Mouse (Mus musculus): ENCODE results near the gene Tmem30a. TPM values are rescaled to one million over a fixed set of nuclear protein-coding genes. Genes with fewer than 3 reads are reported as not detected.

The Tmem30a gene
- polyA plus RNA-seq, 1 experiment from 2014 or later: 95.1 TPM

DNA sequence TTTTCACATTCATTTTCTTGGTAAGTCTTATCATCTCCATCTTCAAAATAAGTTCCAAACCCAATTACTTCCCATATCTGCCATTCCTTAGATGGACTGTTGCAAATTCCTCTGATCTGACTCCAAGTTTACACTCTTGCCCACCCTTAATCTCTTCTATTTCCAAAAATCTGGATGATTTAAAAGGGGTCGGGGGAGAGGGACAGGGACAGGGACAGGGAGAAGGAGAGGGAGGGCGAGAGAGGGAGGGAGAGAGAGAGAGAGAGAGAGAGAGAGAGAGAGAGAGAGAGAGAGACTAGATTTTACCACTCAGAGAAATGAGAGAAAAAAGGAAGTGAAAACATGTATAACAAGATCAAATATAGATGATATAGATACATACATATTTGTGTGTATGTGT lies 30.5 kb upstream of the Tmem30a start:
- no peak overlapping the region for H3K4me2 ChIP-seq (replicated peaks; ENCODE audit: low read depth, low read length)
- H3K27me3 ChIP-seq (ENCODE audit: control insufficient read depth, insufficient read depth, low read length): no peaks in the 10 kb centered on the region
- DNase-seq (ENCODE audit: low spot score) (no peak), ATAC-seq (ENCODE audit: low FRiP score) (peak; percentile 66)
- no peak overlapping the region for H3K4me3 ChIP-seq (ENCODE audit: low read depth, low read length)
- no peak overlapping the region for H3K27ac ChIP-seq (ENCODE audit: low read depth, low read length)
- H3K9ac ChIP-seq (ENCODE audit: low read depth, low read length): no peak overlapping the region
- peaks cover under 1% of the 10 kb centered on the region; the same call in 1 of the 2 replicates for H3K9me3 ChIP-seq (ENCODE audit: control insufficient read depth, low read length)
- 41% methylated on average over 2 of the region's 2 CpGs for WGBS
- H3K36me3 ChIP-seq (ENCODE audit: control insufficient read depth, insufficient read depth, low read length): peaks cover 6% of the 10 kb centered on the region
- H3K4me1 ChIP-seq (replicated peaks; ENCODE audit: control insufficient read depth, insufficient read depth, low read length): no peaks in the 10 kb centered on the region

DNA sequence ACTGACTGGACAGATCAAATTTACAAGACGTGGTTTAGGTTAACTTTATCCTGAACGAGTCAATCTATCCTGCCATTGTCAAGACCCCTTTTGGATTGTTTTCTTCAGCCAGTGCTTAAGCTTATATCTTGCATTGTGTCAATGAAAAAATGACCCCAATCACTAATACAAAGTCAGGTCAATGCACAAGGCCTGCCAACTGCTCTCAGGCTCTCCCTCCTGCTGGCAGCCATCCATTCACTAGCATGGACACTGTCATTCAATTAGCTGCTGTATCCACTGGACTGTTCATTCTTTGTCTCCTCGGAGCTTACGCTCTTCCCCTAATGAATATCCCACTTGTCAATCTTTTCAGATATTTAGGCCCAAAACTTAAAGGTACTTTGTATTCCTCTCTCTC lies 30.1 kb upstream of the Tmem30a start:
- peak; percentile 66 for DNase-seq (ENCODE audit: low spot score)
- 34% methylated on average over 4 of the region's 4 CpGs for WGBS
- Histone ChIP-seq H3K4me1 (replicated peaks; ENCODE audit: control insufficient read depth, insufficient read depth, low read length) (no peaks in the 10 kb centered on the region), H3K4me2 (replicated peaks; ENCODE audit: low read depth, low read length) (no peak overlapping the region), H3K27ac (ENCODE audit: low read depth, low read length) (no peak overlapping the region), H3K27me3 (ENCODE audit: control insufficient read depth, insufficient read depth, low read length) (no peaks in the 10 kb centered on the region), H3K36me3 (ENCODE audit: control insufficient read depth, insufficient read depth, low read length) (peaks cover 10% of the 10 kb centered on the region), H3K9me3 (ENCODE audit: control insufficient read depth, low read length) (peaks cover 2% of the 10 kb centered on the region; the same call in 1 of the 2 replicates), H3K4me3 (ENCODE audit: low read depth, low read length) (no peak overlapping the region), H3K9ac (ENCODE audit: low read depth, low read length) (no peak overlapping the region)
- ATAC-seq (ENCODE audit: low FRiP score): peak; percentile 89

DNA sequence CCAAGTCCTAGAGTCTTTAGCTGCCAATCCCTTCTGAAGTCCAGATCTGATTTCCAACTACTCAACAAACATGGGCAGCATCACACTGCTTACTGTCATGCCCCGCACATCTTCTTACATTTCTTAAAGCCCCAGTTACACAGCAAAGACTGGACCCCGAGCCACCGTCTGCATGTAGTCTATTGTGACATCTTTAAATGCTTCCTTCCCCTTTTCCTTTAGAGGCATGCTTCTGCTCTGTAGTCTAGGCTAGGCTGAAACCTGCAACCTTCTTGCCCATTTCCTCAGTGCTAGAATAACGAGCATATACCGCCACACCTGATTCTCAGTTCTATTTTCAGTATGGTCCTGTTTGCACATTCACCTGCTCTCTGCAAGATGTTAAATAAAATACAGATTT lies 23.2 kb upstream of the Tmem30a start:
- ATAC-seq (ENCODE audit: low FRiP score) (no peak), DNase-seq (ENCODE audit: low spot score) (no peak)
- Histone ChIP-seq H3K27me3 (ENCODE audit: control insufficient read depth, insufficient read depth, low read length) (no peaks in the 10 kb centered on the region), H3K4me1 (replicated peaks; ENCODE audit: control insufficient read depth, insufficient read depth, low read length) (no peaks in the 10 kb centered on the region), H3K4me2 (replicated peaks; ENCODE audit: low read depth, low read length) (no peak overlapping the region), H3K9me3 (ENCODE audit: control insufficient read depth, low read length) (peaks cover 2% of the 10 kb centered on the region; the same call in 1 of the 2 replicates), H3K9ac (ENCODE audit: low read depth, low read length) (no peak overlapping the region), H3K36me3 (ENCODE audit: control insufficient read depth, insufficient read depth, low read length) (peaks cover 18% of the 10 kb centered on the region), H3K27ac (ENCODE audit: low read depth, low read length) (no peak overlapping the region), H3K4me3 (ENCODE audit: low read depth, low read length) (no peak overlapping the region)
- 90% methylated on average over 5 of the region's 5 CpGs for WGBS

GRCm38 (mm10) chr9:79816013-79816412 lies 22.7 kb upstream of the Tmem30a start:
- no peak for ATAC-seq (ENCODE audit: low FRiP score)
- WGBS: 94% methylated on average over 11 of the region's 11 CpGs
- no peak overlapping the region for H3K27ac ChIP-seq (ENCODE audit: low read depth, low read length)
- no peak overlapping the region for H3K4me2 ChIP-seq (replicated peaks; ENCODE audit: low read depth, low read length)
- no peak overlapping the region for H3K9ac ChIP-seq (ENCODE audit: low read depth, low read length)
- H3K27me3 ChIP-seq (ENCODE audit: control insufficient read depth, insufficient read depth, low read length): no peaks in the 10 kb centered on the region
- H3K9me3 ChIP-seq (ENCODE audit: control insufficient read depth, low read length): peaks cover 2% of the 10 kb centered on the region; the same call in 1 of the 2 replicates
- peaks cover 18% of the 10 kb centered on the region for H3K36me3 ChIP-seq (ENCODE audit: control insufficient read depth, insufficient read depth, low read length)
- DNase-seq (ENCODE audit: low spot score): no peak
- no peaks in the 10 kb centered on the region for H3K4me1 ChIP-seq (replicated peaks; ENCODE audit: control insufficient read depth, insufficient read depth, low read length)
- no peak overlapping the region for H3K4me3 ChIP-seq (ENCODE audit: low read depth, low read length)

GRCm38 (mm10) chr9:79814592-79814991 lies 21.3 kb upstream of the Tmem30a start:
- Histone ChIP-seq H3K27ac (ENCODE audit: low read depth, low read length) (no peak overlapping the region), H3K36me3 (ENCODE audit: control insufficient read depth, insufficient read depth, low read length) (peaks cover 15% of the 10 kb centered on the region), H3K9me3 (ENCODE audit: control insufficient read depth, low read length) (peaks cover 2% of the 10 kb centered on the region; the same call in 1 of the 2 replicates), H3K9ac (ENCODE audit: low read depth, low read length) (no peak overlapping the region), H3K27me3 (ENCODE audit: control insufficient read depth, insufficient read depth, low read length) (no peaks in the 10 kb centered on the region), H3K4me2 (replicated peaks; ENCODE audit: low read depth, low read length) (no peak overlapping the region), H3K4me1 (replicated peaks; ENCODE audit: control insufficient read depth, insufficient read depth, low read length) (no peaks in the 10 kb centered on the region), H3K4me3 (ENCODE audit: low read depth, low read length) (no peak overlapping the region)
- DNase-seq (ENCODE audit: low spot score) (no peak), ATAC-seq (ENCODE audit: low FRiP score) (no peak)
- WGBS: 91% methylated on average over 4 of the region's 4 CpGs

- Histone ChIP-seq H3K4me1 (replicated peaks; ENCODE audit: control insufficient read depth, insufficient read depth, low read length) (no peaks in the 10 kb centered on the region), H3K36me3 (ENCODE audit: control insufficient read depth, insufficient read depth, low read length) (no peaks in the 10 kb centered on the region), H3K9me3 (ENCODE audit: control insufficient read depth, low read length) (no peaks in the 10 kb centered on the region), H3K27ac (ENCODE audit: low read depth, low read length) (no peak overlapping the region), H3K4me3 (ENCODE audit: low read depth, low read length) (no peak overlapping the region), H3K9ac (ENCODE audit: low read depth, low read length) (no peak overlapping the region), H3K27me3 (ENCODE audit: control insufficient read depth, insufficient read depth, low read length) (no peaks in the 10 kb centered on the region), H3K4me2 (replicated peaks; ENCODE audit: low read depth, low read length) (no peak overlapping the region)
- DNase-seq (ENCODE audit: low spot score) (no peak), ATAC-seq (ENCODE audit: low FRiP score) (no peak)
- WGBS: 74% methylated on average over 10 of the region's 11 CpGs
Observed at GRCm38 (mm10) chr9:79810969-79811902, 17.9 kb upstream of the Tmem30a start.

- H3K9me3 ChIP-seq (ENCODE audit: control insufficient read depth, low read length): no peaks in the 10 kb centered on the region
- ATAC-seq (ENCODE audit: low FRiP score): no peak
- WGBS: 77% methylated on average over 3 of the region's 3 CpGs
Observed at GRCm38 (mm10) chr9:79810534-79810933, 17.2 kb upstream of the Tmem30a start.

GRCm38 (mm10) chr9:79809411-79809810 lies 16.1 kb upstream of the Tmem30a start:
- no peak for DNase-seq (ENCODE audit: low spot score)
- Histone ChIP-seq H3K4me1 (replicated peaks; ENCODE audit: control insufficient read depth, insufficient read depth, low read length) (no peaks in the 10 kb centered on the region), H3K27me3 (ENCODE audit: control insufficient read depth, insufficient read depth, low read length) (no peaks in the 10 kb centered on the region), H3K4me3 (ENCODE audit: low read depth, low read length) (no peak overlapping the region), H3K9ac (ENCODE audit: low read depth, low read length) (no peak overlapping the region), H3K4me2 (replicated peaks; ENCODE audit: low read depth, low read length) (no peak overlapping the region), H3K27ac (ENCODE audit: low read depth, low read length) (no peak overlapping the region), H3K9me3 (ENCODE audit: control insufficient read depth, low read length) (no peaks in the 10 kb centered on the region), H3K36me3 (ENCODE audit: control insufficient read depth, insufficient read depth, low read length) (no peaks in the 10 kb centered on the region)
- WGBS: 76% methylated on average over 6 of the region's 6 CpGs
- no peak for ATAC-seq (ENCODE audit: low FRiP score)

More at GRCm38 (mm10) chr9:79810534-79810933, 17.2 kb upstream of the Tmem30a start:
- Histone ChIP-seq H3K4me3 (ENCODE audit: low read depth, low read length) (no peak overlapping the region), H3K4me1 (replicated peaks; ENCODE audit: control insufficient read depth, insufficient read depth, low read length) (no peaks in the 10 kb centered on the region), H3K27me3 (ENCODE audit: control insufficient read depth, insufficient read depth, low read length) (no peaks in the 10 kb centered on the region), H3K4me2 (replicated peaks; ENCODE audit: low read depth, low read length) (no peak overlapping the region), H3K9ac (ENCODE audit: low read depth, low read length) (no peak overlapping the region), H3K36me3 (ENCODE audit: control insufficient read depth, insufficient read depth, low read length) (no peaks in the 10 kb centered on the region), H3K27ac (ENCODE audit: low read depth, low read length) (no peak overlapping the region)
- no peak for DNase-seq (ENCODE audit: low spot score)

DNA sequence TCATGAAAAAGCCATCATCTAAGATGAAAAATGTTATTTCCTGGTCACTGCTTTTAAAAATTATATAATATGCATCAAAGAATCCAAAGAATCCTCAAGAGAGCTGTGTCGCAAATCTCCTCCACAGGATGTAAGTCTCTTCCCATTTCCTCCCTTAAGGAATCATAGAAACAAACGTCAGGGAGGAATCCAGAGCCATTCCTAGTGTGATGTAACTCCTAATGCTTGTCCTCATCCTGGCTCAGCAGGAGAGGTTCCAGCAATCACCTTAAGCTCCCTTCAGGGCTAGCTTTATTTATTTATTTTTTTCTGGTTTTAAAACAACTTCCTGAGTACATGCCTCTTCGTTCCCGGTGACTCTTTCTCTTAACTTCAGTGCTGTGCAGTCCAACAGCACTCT lies 13.9 kb upstream of the Tmem30a start:
- H3K27me3 ChIP-seq (ENCODE audit: control insufficient read depth, insufficient read depth, low read length): no peaks in the 10 kb centered on the region
- ATAC-seq (ENCODE audit: low FRiP score): no peak
- no peaks in the 10 kb centered on the region for H3K9me3 ChIP-seq (ENCODE audit: control insufficient read depth, low read length)
- no peaks in the 10 kb centered on the region for H3K4me1 ChIP-seq (replicated peaks; ENCODE audit: control insufficient read depth, insufficient read depth, low read length)
- no peak overlapping the region for H3K4me3 ChIP-seq (ENCODE audit: low read depth, low read length)
- no peak overlapping the region for H3K9ac ChIP-seq (ENCODE audit: low read depth, low read length)
- no peak overlapping the region for H3K4me2 ChIP-seq (replicated peaks; ENCODE audit: low read depth, low read length)
- no peak for DNase-seq (ENCODE audit: low spot score)
- H3K27ac ChIP-seq (ENCODE audit: low read depth, low read length): no peak overlapping the region
- 61% methylated on average over 4 of the region's 4 CpGs for WGBS
- H3K36me3 ChIP-seq (ENCODE audit: control insufficient read depth, insufficient read depth, low read length): no peaks in the 10 kb centered on the region
